Mouse (Mus musculus) small intestine, adult 2 months (tissue): ENCODE measurements around the gene Eif4e1b.

Experiments used
- CTCF ChIP-seq: fragments of 200-500 bp; IDR thresholded peaks from 2 replicates; pipeline ENCODE4 v1.5.1; 2012; ENCODE audit warnings: low read depth, mild to moderate bottlenecking, control low read depth, inconsistent platforms, low read length, moderate library complexity, mixed read lengths; ENCODE audit not compliant: insufficient replicate concordance, insufficient read length; ENCODE audit errors: extremely low read depth
- POLR2A ChIP-seq: fragments of 200-500 bp; IDR thresholded peaks from 2 replicates; pipeline ENCODE4 v1.6.1; 2012; ENCODE audit warnings: low read depth, mild to moderate bottlenecking, control low read depth, inconsistent platforms, low read length, moderate library complexity

DNA sequence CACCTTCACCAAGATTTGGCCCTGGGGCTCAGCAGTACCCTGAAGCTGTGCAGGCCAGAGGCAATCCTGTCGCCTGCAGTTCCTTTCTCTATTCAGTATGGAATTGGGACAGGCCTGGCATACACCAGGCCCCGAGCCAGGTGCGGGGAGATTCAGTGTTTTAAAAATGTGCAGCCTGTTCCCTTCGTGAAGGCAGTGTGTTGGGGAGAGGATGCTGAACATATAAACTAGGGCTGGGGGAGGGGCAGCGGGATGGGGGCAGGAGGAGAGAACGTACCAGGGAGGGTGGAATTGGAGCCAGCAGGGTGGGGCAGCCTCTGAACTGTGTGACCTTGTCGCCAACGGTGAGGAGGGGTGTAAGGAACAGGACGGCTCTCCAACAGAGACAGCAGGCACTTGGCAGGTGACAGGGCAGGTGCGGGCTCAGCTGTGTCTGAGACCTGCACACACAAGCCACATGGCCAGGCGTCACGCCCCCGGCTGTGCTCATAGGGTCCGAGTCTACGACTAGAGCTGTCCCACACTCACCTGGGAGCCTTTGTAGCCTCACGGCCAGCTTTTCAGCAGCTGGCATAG is 10.3 kb downstream of the Eif4e1b start:
- no peak for TF ChIP-seq POLR2A
- TF ChIP-seq CTCF = no peak
